Mouse (Mus musculus) limb, embryonic 12.5 days (tissue): Measurements from ENCODE around the gene Caskin2. TPM values are rescaled to one million over a fixed set of nuclear protein-coding genes. Genes with fewer than 3 reads are reported as not detected.

Experiments
- ATAC-seq: fragments of 200-750 bp; cut with Nextera tagmentation; 2 replicates; pipeline ENCODE4 v1.8.0; 2017; ENCODE audit warnings: low read depth, moderate TSS enrichment; ENCODE audit not compliant: insufficient number of reproducible peaks, insufficient read depth, low FRiP score, low TSS enrichment
- H3K27ac ChIP-seq: fragments of 300-500 bp; sonication (generic); 2 replicates; pipeline ENCODE4 v1.5.1; 2016; ENCODE audit warnings: mild to moderate bottlenecking, moderate library complexity
- H3K27me3 ChIP-seq: fragments of 300-500 bp; sonication (generic); 2 replicates; pipeline ENCODE4 v1.6.1; 2016; ENCODE audit warnings: mild to moderate bottlenecking, moderate library complexity
- H3K36me3 ChIP-seq: fragments of 300-500 bp; sonication (generic); 2 replicates; pipeline ENCODE4 v1.6.1; 2016; ENCODE audit warnings: mild to moderate bottlenecking, moderate library complexity
- H3K4me1 ChIP-seq: fragments of 300-500 bp; sonication (generic); replicated peaks from 2 replicates; pipeline ENCODE4 v1.6.1; 2016
- H3K4me2 ChIP-seq: fragments of 300-500 bp; sonication (generic); 2 replicates; pipeline ENCODE4 v1.6.1; 2016; ENCODE audit warnings: mild to moderate bottlenecking, moderate library complexity
- H3K4me3 ChIP-seq: fragments of 300-500 bp; sonication (generic); replicated peaks from 2 replicates; pipeline ENCODE4 v1.5.1; 2016; ENCODE audit warnings: mild to moderate bottlenecking
- H3K9ac ChIP-seq: fragments of 300-500 bp; sonication (generic); replicated peaks from 2 replicates; pipeline ENCODE4 v1.6.1; 2016; ENCODE audit warnings: mild to moderate bottlenecking, moderate library complexity
- H3K9me3 ChIP-seq: fragments of 300-500 bp; sonication (generic); 2 replicates; pipeline ENCODE4 v1.6.1; 2016; ENCODE audit warnings: mild to moderate bottlenecking, moderate library complexity
- WGBS: fragments of 180-500 bp; shearing (Covaris S2); methylation state at CpG from one replicate; pipeline ENCODE4 v1.1.7; 2016; 5-methylcytosine and 5-hydroxymethylcytosine counted together
- polyA plus RNA-seq: library from polyadenylated mRNA; unstranded; fragments of >200 nt; fragmentation: Nextera tagmentation; extraction: Ambion mirVana; gene quantifications from 2 replicates; pipeline ENCODE4 v1.2.1, GENCODE M21; 2016

The Caskin2 gene
- polyA plus RNA-seq, 1 experiment from 2014 or later: 14.9 TPM

DNA sequence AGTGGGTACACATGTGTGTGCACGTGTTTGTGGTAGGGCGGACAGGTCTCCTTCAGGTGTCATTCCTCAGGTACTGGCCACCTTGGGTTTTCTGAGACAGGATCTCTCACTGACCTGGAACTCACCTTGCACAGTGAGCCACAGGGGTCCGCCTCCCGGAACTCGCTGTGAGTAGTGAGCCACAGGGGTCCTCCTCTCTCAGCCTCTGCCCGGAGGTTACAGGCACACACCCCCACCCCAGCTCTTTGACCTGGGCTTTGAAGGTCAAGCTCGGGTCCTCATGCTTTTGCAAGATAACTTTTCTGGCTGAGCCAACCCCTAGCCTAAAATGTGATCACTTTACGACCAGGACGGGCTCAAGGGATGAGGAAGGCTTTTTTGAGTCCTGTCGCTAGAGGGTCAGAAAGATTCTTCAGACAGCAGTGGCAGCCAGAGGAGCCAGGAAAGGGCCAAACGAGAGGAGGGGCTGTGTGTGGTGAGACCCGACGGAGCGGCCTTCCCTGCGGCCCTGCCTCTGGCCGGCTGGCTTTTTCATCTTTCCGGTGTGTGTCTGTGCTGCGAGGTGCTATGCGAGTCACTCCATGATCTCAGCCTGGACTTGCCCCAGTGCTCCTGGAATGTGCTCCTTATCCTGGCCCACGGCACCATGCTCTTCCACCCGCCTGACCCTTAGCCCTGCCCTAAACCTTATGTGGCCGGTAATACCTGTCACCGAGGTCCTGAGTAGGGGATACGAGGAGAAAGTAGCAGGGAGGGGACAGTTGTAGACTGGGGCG, 17.3 kb upstream of the Caskin2 start:
- Histone ChIP-seq H3K9me3 (no peaks in the 10 kb centered on the region), H3K27ac (no peak overlapping the region), H3K36me3 (no peaks in the 10 kb centered on the region), H3K9ac (no peak overlapping the region; the same call in 1 of the 2 replicates), H3K4me3 (no peak overlapping the region), H3K27me3 (peaks cover 29% of the 10 kb centered on the region), H3K4me2 (peak overlapping the region; percentile 4; the same call in 1 of the 2 replicates), H3K4me1 (peaks cover 60% of the 10 kb centered on the region)
- ATAC-seq: no peak
- WGBS: 18% methylated on average over 25 of the region's 25 CpGs

DNA sequence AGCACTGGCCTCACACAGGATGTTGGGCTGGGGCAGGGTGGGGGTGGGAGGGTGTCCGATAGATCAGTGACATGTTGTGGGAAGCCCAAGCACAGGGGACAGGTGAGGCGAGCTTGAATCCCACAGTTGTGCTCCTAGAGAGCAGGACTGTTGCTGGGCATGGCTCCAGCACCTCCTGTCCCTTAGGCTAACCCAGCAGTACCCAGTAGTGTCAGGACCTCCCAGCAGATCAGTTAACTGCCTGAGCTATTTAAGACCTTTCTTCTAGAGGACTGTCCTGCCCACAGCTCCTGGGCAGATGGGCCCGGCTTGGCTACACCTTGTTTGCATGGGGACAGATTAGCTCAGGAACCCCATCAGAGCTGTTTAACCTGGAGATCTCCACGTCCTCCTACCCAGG, 15.6 kb upstream of the Caskin2 start:
- Histone ChIP-seq H3K4me2 (no peak overlapping the region), H3K36me3 (no peaks in the 10 kb centered on the region), H3K4me1 (peaks cover 52% of the 10 kb centered on the region), H3K27me3 (peaks cover 46% of the 10 kb centered on the region), H3K9ac (no peak overlapping the region), H3K9me3 (no peaks in the 10 kb centered on the region), H3K4me3 (no peak overlapping the region), H3K27ac (no peak overlapping the region)
- no peak for ATAC-seq
- 57% methylated on average over 4 of the region's 4 CpGs for WGBS

DNA sequence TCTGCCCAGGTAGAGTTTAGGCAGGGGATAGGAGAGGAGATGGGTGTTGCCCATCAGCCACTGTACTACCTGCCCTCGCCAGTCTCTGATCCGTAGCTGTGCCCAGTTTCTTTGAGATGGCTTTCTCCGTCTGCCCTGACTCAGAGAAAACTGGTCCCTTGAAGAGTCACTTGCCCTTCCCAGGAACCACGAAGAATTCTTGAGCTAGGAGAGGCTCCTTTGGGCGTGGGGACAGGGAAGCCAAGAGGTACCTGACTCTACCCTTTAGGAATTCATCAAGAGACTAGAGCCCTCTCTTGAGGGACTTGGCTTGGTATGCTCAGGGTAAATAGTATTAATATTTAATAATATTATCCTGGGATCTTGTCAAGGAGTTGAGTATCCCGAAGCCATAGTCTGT, 14.2 kb upstream of the Caskin2 start:
- WGBS: 87% methylated on average over 6 of the region's 6 CpGs
- Histone ChIP-seq H3K36me3 (peaks cover 2% of the 10 kb centered on the region), H3K4me1 (peaks cover 46% of the 10 kb centered on the region), H3K27ac (no peak overlapping the region), H3K9me3 (no peaks in the 10 kb centered on the region), H3K9ac (no peak overlapping the region), H3K27me3 (peaks cover 58% of the 10 kb centered on the region), H3K4me2 (no peak overlapping the region), H3K4me3 (no peak overlapping the region)
- ATAC-seq: no peak

DNA sequence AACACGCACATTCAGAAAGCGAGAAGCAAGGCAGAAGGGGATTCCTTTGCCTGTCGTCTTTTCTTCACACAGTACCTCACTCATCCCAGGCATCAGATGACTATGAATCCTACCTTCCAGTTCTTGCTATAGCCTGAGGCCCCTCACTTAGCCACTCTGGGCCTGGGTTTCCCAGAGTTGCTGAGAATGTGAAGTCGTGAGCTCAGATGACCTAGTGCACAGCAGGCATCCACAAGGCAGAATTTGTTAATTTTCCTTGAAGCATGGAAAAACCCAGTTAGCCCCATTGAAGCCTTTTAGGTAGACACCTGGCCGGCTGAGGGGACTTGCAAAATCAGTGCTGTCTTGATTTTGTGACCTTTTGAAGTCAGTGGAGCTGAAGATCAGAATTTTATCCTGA, 13.0 kb upstream of the Caskin2 start:
- peaks cover 14% of the 10 kb centered on the region for H3K36me3 ChIP-seq
- no peak overlapping the region for H3K9ac ChIP-seq
- peaks cover 54% of the 10 kb centered on the region for H3K27me3 ChIP-seq
- WGBS: 49% methylated on average over 5 of the region's 5 CpGs
- no peak overlapping the region for H3K4me3 ChIP-seq
- H3K4me1 ChIP-seq: peaks cover 35% of the 10 kb centered on the region
- no peaks in the 10 kb centered on the region for H3K9me3 ChIP-seq
- H3K27ac ChIP-seq: no peak overlapping the region
- no peak for ATAC-seq
- H3K4me2 ChIP-seq: no peak overlapping the region

DNA sequence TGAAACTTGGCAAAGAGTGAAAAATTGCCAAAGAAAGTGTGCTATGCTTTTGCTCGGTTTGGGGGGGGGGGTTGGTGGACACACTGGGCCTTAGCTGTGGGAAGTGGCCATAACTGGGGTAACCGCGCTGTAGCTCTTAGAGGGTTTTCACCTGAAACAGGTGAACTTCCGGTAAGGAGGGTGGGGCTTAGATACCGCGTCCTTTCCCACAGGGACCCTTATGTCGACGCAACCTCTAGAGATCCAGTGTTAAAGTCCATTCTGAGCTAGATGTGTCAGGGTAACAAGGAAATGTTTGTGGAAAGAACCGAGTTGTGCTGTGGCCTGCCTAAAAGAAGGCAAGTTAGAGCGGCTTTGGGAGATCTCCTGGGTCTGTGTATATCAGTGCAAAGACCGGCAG, 11.4 kb upstream of the Caskin2 start:
- Histone ChIP-seq H3K36me3 (peaks cover 31% of the 10 kb centered on the region), H3K4me3 (peak overlapping the region; percentile 60), H3K27ac (no peak overlapping the region), H3K4me1 (peaks cover 24% of the 10 kb centered on the region), H3K9ac (peak overlapping the region; percentile 65; the same call in 1 of the 2 replicates), H3K9me3 (no peaks in the 10 kb centered on the region), H3K27me3 (peaks cover 39% of the 10 kb centered on the region), H3K4me2 (peak overlapping the region; percentile 93)
- no peak for ATAC-seq
- WGBS: 19% methylated on average over 11 of the region's 11 CpGs

DNA sequence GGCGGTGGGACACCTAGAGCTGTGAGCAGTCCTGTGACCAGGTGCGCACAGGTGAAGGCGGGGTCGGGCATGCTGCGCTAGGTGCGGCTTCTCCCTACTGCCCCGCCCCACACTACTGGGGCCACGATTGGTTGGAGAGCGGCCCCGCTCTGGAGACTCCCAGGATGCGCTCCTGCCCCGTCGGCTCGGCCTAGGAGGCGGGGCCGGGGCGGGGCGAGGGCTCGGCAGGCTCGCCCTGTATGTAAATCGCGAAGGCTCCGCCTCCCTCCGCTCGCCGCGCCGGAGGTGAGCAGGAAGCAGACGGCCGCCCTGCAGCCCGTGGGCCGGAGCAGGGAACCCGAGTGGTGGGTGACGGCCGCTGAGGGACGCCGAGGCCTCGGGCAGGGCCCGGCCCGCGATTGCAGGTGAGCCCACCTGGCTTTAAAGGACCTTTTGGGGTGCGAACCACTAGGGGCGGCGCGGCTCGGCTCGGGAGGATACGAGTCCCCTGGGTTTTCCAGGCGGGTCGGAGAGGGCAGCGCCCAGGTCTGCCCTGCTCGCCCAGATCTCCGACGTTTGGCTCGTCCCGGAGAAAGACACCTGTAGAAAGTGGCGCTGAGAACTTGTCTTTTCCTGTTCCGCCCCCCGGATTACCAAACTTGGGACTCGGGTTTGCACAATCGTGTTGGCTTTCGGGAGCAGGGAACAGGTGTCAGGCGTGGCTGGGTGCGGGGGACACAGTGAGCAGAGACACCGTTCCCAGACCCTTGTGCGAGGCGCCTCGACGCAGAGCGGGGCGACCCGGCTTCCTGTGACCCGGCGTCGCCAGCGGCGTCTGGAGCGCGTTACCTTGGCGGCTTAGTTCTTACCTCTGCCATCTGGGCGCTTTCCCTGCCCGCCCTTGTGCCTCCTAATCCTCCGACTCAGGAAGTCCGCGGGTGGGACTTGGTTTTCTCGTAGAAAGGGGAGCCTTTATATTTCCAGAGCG, 10.6 kb upstream of the Caskin2 start, which contains the start of gene Llgl2:
TSS of gene Llgl2 (plus strand) at position 276 of the 967 bp plus-strand sequence.
- peaks cover 34% of the 10 kb centered on the region for H3K36me3 ChIP-seq
- peaks cover 38% of the 10 kb centered on the region for H3K27me3 ChIP-seq
- no peaks in the 10 kb centered on the region for H3K9me3 ChIP-seq

DNA sequence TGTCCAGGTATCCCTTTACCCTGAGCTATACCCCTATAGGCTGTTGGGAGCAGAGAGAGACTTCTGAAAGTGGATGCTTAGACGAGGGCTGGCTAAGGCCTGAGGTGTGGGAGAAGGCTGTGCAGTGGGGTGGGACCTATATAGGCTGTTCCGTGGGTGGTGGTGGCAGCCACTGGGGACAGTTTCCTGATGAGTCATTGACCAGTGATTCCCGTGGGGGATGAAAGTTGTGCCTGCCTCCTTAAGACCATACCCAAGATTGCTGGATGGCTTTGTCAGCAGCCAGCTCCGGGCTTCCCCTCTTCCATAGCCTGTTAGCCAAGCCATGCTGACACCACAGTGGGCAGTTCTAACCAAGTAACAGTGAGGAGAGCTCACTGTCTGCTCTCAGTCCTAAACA, 7.6 kb upstream of the Caskin2 start:
- Histone ChIP-seq H3K9me3 (no peaks in the 10 kb centered on the region), H3K27ac (no peak overlapping the region), H3K4me2 (no peak overlapping the region), H3K27me3 (peaks cover 31% of the 10 kb centered on the region), H3K9ac (no peak overlapping the region), H3K4me1 (peaks cover 18% of the 10 kb centered on the region), H3K4me3 (no peak overlapping the region), H3K36me3 (peaks cover 53% of the 10 kb centered on the region)
- no peak for ATAC-seq
- 84% methylated on average over 4 of the region's 4 CpGs for WGBS

More for the DNA sequence above, 10.6 kb upstream of the Caskin2 start, which contains the start of gene Llgl2:
- peaks cover 21% of the 10 kb centered on the region for H3K4me1 ChIP-seq
- peak within 1 kb of the TSS; percentile 7; the same call in 1 of the 2 replicates for H3K27ac ChIP-seq
- peak within 1 kb of the TSS; percentile 93 for H3K4me2 ChIP-seq
- peak; percentile 91 for ATAC-seq
- peak within 1 kb of the TSS; percentile 65 for H3K9ac ChIP-seq
- H3K4me3 ChIP-seq: peak within 1 kb of the TSS; percentile 60
- under 1% methylated on average over 87 of the region's 87 CpGs for WGBS

DNA sequence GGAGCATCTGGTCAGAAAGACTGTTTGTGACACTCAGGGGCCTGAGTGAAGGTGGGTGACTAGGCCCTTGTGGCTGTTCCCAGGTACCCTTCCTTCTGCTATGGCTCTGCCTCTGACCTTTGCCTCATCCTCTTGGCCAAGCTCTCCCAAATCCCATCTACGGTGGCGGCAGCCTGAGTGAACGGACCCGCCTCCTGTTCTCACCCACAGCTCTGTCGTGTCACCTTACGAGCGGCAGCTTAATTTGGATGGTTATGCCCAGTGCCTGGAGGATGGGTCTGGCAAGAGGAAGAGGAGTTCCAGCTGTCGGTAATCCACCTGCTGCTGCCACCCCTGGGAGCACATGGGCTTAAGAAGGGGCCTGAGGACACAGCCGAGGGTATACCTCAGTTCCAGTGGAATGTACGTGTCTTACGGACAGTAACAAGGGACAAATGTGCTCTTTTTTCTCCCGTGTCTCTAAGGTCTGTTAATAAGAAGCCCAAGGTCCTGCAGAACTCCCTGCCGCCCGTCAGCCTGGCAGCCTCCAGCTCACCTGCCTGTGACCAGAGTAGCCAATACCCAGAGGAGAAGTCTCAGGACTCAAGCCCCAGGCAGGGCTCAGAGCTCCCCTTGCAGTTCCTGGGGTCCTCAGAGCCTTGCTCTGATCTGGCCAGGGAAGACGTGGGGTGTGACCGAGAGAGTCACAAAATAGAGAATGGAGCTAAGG, 6.6 kb upstream of the Caskin2 start:
- H3K27me3 ChIP-seq: peaks cover 22% of the 10 kb centered on the region
- no peak for ATAC-seq
- H3K36me3 ChIP-seq: peaks cover 53% of the 10 kb centered on the region

DNA sequence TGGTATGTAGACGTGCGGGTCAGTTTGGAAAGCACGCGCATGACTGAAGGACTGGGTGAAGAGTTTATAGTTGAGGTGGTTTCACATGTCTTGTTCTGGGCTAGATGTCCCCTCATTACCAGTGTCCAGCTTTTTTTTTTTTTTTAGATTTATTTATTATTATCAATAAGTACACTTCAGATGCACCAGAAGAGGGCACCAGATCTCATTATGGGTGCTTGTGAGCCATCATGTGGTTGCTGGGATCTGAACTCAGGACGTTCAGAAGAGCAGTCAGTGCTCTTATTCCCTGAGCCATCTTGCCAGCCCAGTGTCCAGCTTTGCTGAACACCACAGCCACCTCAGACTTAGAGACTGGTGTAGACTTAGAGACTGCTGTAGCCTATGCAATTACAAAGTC, 3.9 kb upstream of the Caskin2 start:
- WGBS: 89% methylated on average over 5 of the region's 5 CpGs
- H3K4me3 ChIP-seq: no peak overlapping the region
- H3K9me3 ChIP-seq: no peaks in the 10 kb centered on the region
- no peak overlapping the region for H3K4me2 ChIP-seq
- H3K36me3 ChIP-seq: peaks cover 47% of the 10 kb centered on the region
- ATAC-seq: no peak
- no peak overlapping the region for H3K9ac ChIP-seq
- no peak overlapping the region for H3K27ac ChIP-seq
- H3K27me3 ChIP-seq: no peaks in the 10 kb centered on the region
- H3K4me1 ChIP-seq: peaks cover 23% of the 10 kb centered on the region

More for the DNA sequence above, 6.6 kb upstream of the Caskin2 start:
- 88% methylated on average over 16 of the region's 16 CpGs for WGBS
- peaks cover 27% of the 10 kb centered on the region for H3K4me1 ChIP-seq
- H3K27ac ChIP-seq: no peak overlapping the region
- no peak overlapping the region for H3K9ac ChIP-seq
- H3K4me3 ChIP-seq: no peak overlapping the region
- H3K9me3 ChIP-seq: no peaks in the 10 kb centered on the region
- no peak overlapping the region for H3K4me2 ChIP-seq

DNA sequence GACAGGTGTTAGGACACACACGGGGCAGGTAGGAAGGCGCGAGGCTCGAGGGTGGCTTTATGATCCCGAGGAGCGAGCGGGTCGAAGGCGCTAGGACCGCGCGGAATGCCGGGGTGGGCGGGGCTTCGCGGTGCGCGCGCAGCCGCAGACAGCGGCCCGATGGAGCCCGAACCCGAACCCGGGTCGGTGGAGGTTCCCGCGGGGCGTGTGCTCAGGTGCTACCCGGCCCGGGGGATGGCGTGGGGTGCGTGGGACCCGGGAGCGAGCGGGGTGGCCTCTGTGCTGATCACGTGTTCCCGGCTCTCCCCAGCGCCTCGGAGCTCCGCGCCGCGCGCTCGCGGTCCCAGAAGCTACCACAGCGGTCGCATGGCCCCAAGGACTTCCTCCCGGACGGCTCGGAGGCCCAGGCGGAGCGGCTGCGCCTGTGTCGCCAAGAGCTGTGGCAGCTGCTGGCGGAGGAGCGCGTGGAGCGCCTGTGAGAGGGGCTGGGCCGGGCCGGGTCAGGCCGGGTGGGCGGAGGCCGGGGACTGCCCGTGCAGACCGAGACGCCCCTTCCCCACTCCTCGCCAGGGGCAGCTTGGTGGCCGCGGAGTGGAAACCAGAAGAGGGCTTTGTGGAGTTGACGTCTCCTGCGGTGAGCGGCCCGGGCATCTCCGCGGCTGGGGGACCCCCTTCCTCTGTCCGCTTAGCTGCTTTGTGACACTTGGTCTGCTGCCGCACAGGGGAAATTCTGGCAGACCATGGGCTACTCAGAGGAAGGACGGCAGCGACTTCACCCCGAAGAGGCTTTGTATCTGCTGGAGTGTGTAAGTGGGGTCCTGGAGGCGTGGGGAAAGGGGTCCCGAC, 1.4 kb upstream of the Caskin2 start, which contains the start of gene Tsen54:
TSS of gene Tsen54 (plus strand) at position 120 of the 846 bp plus-strand sequence.
- Histone ChIP-seq H3K4me2 (peak within 1 kb of the TSS; percentile 89), H3K4me1 (peaks cover 48% of the 10 kb centered on the region), H3K9ac (peak within 1 kb of the TSS; percentile 85), H3K36me3 (peaks cover 44% of the 10 kb centered on the region), H3K27ac (peak within 1 kb of the TSS; percentile 82), H3K9me3 (no peaks in the 10 kb centered on the region), H3K4me3 (peak within 1 kb of the TSS; percentile 95), H3K27me3 (no peaks in the 10 kb centered on the region)
- 0 out of 2 replicates have a peak, but pooled peaks have one; percentile 13 for ATAC-seq
- under 1% methylated on average over 84 of the region's 84 CpGs for WGBS
